Mouse (Mus musculus) skeletal muscle tissue, postnatal 0 days (tissue): ENCODE data around the gene Mrgprf. TPM values are rescaled to one million over a fixed set of nuclear protein-coding genes. Genes with fewer than 3 reads are reported as not detected.

Experiments
- polyA plus RNA-seq: library from polyadenylated mRNA; unstranded; fragments of >200 nt; fragmentation: Nextera tagmentation; extraction: Ambion mirVana; gene quantifications from 2 replicates; pipeline ENCODE4 v1.2.1, GENCODE M21; 2015

The Mrgprf gene
- 7.0 and 11.3 TPM in 2 replicates for polyA plus RNA-seq

GRCm38 (mm10) chr7:145300321-145301007 lies at the start of gene Mrgprf:
Gene Mrgprf (plus strand): TSS chr7:145300828.

DNA sequence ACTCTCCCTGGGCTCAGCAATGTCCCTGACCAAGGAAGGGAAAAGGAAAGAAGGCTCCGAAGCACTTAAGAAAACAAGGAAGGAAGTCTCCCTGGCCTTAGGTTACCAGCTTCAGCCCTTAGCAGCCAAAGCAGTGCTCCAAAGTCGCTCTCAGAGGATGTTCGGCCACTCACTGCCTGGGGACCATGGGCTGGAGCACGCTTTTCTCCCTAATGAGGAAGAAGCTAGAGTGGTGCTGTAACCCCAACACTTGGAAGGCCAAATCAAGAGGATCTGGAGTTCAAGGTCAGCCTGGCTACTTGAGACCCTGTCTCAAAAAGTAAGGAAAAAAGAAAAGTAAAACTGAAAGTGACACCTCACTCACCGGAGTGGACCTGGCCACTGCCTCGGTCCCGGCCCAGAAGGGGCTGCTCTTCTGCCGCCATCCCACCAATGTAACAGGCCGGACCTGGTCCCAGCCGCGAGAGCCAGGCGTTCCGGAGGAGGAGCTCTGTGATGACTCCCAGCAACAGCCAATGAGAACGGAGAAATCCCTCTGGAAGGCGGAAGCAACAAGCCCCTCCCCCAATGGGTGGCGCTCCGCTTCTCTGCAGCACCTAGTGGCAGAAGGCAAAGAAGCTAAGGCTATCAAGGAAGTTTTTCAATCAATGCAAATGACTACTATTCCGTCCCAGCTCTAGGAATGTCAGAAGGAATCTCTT lies 17.0 kb upstream of the Mrgprf start, which contains the start of gene Tpcn2:
TSS of gene Tpcn2 (minus strand) at position 525 of the 701 bp plus-strand sequence.

GRCm38 (mm10) chr7:145314785-145315411 lies 14.3 kb downstream of the Mrgprf start, which contains the start of gene Mrgprd:
Gene Mrgprd (plus strand): TSS chr7:145314835.

Other genes with a start within 250 kb of the Mrgprf start
- gene 1810010D01Rik, start 92.7 kb upstream of the Mrgprf start, polyA plus RNA-seq = 0.46 TPM in 1 of 2 replicates, not detected in the other
- 3.8 and 3.9 TPM in 2 replicates for gene Tpcn2, start 16.8 kb upstream of the Mrgprf start, polyA plus RNA-seq
- 0.15 and 0.19 TPM in 2 replicates for gene Mrgprd, start 14.0 kb downstream of the Mrgprf start, polyA plus RNA-seq